Mouse (Mus musculus) frontal cortex, postnatal 14 days (tissue): Measurements from ENCODE around the gene Tpbg.
"Not testable (repeated sequence)": the region's sequence is repeated elsewhere in the genome, so short reads cannot be mapped to it uniquely, and the experiment has no call there.

Source experiments
- DNase-seq, 2 experiments: peaks; one replicate each; pipeline ENCODE4 v3.0.0; 2022; ENCODE audit warnings: low spot score in 2 of 2

Tpbg gene

DNA sequence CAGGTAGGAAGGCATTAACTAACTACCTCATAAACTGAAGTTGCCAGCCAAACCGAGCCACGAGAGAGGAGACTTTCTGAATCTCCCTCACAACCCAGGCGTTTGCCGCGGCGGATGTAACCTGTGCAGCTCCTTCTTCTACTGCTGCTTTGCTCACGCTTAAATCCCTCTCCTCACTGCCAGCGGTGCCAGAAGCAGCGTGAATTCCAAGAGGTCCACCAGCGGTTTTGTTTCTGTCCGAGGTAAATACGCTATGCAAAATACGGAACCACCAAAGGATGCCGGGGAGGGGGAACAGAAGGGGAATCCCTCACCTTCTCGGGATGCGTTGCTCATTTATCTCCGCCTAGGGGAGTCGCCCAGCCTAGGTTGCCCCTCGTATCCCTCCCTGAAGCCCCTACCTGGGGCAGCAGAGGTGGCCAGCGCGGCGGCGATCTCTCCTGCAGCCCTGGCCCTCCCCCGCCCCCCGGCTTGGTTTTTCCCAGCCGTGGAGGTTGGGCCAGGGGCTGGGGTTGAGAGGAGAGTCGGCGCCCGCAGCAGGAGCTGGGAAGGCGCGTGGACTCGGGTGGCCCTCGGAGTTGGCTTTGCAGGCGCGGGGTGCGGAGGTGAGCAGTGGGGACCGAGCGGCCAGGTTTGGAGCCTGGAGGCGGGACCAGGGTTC lies at the start of gene Tpbg:
Gene Tpbg, plus strand, starts transcription at position 30 of the 661 bp plus-strand sequence.
- no peak for DNase-seq

- not testable (repeated sequence) for DNase-seq
These were observed 40.2 kb upstream of the Tpbg start for GRCm38 (mm10) chr9:85801986-85802385.

GRCm38 (mm10) chr9:85802563-85802962 lies 39.6 kb upstream of the Tpbg start:
- DNase-seq: no peak

GRCm38 (mm10) chr9:85806411-85806810 lies 35.8 kb upstream of the Tpbg start:
- DNase-seq: no peak

- DNase-seq: no peak
These were observed 32.9 kb upstream of the Tpbg start for GRCm38 (mm10) chr9:85809246-85809645.

DNA sequence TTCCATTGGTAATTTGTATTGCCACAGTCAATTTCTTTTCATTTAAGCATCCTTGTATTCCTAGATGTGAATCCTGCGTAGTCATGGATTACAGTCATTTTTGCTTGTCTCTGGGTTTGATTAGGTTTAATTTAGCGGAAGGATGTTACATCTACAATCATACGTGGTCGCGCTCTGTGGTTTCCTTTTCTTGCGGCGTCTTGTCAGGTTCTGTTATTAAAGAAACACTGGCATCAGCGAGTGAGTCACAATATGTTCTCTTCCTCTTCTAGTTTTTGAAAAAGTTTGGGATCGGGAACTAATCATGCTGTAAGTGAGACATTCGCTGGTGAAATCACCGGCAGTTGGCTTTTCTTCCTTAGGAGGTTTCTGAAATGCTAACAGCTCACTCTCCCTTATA lies 21.4 kb upstream of the Tpbg start:
- no peak for DNase-seq

- DNase-seq: no peak
These were observed 6.4 kb upstream of the Tpbg start for GRCm38 (mm10) chr9:85835521-85836425.

GRCm38 (mm10) chr9:85839626-85840025 lies 2.6 kb upstream of the Tpbg start:
- no peak for DNase-seq

DNA sequence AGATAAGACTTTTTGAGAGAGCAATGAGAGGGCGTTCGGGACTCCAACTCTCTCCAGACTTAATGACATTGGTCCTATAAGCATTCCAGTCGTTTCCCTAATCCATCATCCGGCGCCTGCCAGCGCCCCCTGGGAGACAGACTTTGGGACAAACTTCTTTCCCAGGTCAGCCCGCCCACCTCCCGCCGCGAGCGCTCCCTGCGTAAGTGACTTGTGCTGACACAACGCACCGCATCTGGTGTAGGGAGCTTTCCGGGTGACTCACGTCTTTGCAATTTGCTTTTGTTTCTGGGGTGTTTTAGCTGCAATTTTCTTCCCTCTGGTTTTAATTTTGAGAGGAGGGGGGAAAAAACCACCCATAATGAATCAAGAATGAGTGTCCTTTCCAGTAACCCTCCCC lies 289 bp upstream of the Tpbg start:
- peak in 1 of 2 experiments; percentile 26 for DNase-seq

GRCm38 (mm10) chr9:85843031-85843890 lies 1.1 kb downstream of the Tpbg start:
- DNase-seq: no peak

DNA sequence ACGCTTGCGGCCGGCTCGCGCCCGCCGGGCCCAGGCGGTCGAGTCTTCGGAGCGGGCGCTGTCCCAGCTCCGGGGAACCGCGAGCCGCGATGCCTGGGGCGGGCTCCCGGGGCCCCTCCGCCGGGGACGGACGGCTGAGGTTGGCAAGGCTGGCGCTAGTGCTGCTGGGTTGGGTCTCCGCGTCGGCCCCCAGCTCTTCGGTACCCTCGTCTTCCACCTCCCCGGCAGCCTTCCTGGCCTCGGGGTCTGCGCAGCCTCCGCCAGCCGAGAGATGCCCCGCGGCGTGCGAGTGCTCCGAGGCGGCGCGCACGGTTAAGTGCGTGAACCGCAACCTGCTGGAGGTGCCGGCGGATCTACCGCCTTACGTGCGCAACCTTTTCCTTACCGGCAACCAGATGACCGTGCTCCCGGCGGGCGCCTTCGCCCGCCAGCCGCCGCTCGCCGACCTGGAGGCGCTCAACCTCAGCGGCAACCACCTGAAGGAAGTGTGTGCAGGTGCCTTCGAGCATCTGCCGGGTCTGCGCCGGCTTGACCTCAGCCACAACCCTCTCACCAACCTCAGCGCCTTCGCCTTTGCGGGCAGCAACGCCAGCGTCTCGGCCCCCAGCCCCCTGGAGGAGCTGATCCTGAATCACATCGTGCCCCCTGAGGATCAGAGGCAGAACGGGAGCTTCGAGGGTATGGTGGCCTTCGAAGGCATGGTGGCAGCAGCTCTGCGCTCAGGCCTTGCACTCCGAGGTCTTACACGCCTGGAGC lies 1.9 kb downstream of the Tpbg start:
- no peak for DNase-seq

GRCm38 (mm10) chr9:85844647-85844983 lies 2.4 kb downstream of the Tpbg start:
- no peak for DNase-seq

- no peak for DNase-seq
These were observed 4.0 kb downstream of the Tpbg start for GRCm38 (mm10) chr9:85846186-85846585.

DNA sequence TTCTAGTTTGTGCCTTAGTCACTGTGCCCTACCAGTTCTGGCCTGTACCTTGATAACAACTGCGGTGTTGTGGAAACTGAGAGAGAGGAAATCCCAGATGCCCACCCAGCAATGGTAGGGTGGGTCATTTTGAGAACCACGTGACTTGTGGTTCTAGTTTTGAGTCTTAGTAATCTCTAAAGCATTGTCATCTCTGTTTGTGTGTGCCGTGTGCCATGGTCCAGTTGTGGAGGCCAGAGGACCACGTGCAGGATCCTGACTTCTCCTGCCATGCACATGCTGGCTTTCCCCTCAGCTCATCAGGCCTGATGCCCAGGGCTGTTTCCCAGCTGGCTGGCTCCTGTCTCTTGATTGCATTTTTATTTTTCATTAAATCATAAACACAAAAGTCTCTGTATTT lies 12.6 kb downstream of the Tpbg start:
- DNase-seq: no peak

DNA sequence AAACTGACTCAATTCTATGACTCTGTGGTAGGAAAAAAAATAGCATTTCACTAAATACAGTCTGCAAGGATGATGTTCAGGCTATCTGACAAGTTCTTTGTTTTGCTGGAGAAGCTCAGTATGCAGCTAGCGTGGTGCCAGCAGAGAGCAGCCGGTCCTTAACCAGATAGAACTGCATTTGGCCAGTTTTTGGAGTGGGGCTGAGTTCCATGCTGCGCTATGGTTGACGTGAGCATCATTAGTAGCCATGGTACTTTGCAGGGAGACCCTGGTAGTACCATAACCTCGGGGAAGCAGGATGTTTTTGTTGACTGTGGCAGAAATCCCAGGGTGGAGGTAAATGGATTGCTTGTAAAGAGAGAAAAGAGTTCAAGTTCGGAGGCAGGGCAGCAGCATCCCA lies 14.3 kb downstream of the Tpbg start:
- DNase-seq: no peak

- no peak for DNase-seq
These were observed 18.9 kb downstream of the Tpbg start for GRCm38 (mm10) chr9:85861065-85861464.

- no peak for DNase-seq
These were observed 20.4 kb downstream of the Tpbg start for GRCm38 (mm10) chr9:85862562-85862961.

DNA sequence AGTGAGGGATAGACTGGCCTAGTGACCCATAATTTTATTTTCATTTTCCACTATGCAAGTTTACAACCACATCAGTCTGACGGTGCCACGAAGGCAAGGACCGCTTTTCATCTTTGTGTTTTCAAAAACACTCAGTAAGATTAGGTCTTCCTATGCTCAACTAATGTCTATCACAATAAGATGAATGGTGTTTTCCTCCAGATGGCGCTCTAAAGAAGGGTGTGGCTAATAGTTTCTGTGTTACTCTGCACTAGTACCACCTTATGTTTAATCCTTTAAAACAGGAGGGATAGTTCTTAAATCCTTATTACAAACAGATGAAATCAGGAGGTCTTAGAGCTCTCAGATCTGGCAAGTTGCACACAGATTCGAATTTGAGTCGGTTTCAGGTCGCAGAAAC lies 30.7 kb downstream of the Tpbg start:
- no peak for DNase-seq

- DNase-seq: no peak
These were observed 51.5 kb downstream of the Tpbg start for GRCm38 (mm10) chr9:85893681-85894080.
